Mouse (Mus musculus): ENCODE data around the gene Frmd5. TPM values are rescaled to one million over a fixed set of nuclear protein-coding genes. Genes with fewer than 3 reads are reported as not detected.
A peak's percentile ranks its signal among the peaks of the same experiment; 100 is the strongest.

Frmd5 gene
- polyA plus RNA-seq, 1 experiment: 1.4 TPM

DNA sequence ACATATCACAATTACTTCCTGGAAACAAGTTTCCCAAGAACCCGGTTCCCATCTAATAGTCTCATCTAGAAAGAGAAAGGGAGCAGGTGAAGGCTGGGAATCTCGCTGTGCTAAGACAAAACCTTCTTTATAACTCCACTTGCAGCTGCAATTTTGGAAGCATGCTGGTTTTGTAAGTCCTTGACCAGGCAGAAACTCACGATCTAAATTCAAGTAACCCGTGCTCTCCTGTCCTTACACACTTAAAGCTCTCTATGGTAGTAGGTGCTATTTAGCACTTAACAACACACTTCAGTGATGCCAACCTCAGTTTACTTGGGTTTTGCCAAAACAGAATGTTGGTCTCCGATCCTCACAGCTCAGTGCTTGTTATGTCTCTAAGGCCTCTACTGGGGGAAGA, 99.4 kb downstream of the Frmd5 start:
- WGBS: 71% methylated on average over 5 of the region's 5 CpGs
- Histone ChIP-seq H3K4me3 (ENCODE audit: low read depth, low read length) (no peak overlapping the region), H3K4me1 (ENCODE audit: control insufficient read depth, insufficient read depth, insufficient read length, low read length) (no peaks in the 10 kb centered on the region), H3K27me3 (ENCODE audit: control insufficient read depth, insufficient read depth, low read length) (no peaks in the 10 kb centered on the region), H3K36me3 (ENCODE audit: control insufficient read depth, insufficient read depth, low read length) (no peaks in the 10 kb centered on the region), H3K27ac (ENCODE audit: insufficient read depth, low read depth, low read length) (no peak overlapping the region)
- TF ChIP-seq POLR2A (IDR thresholded peaks at IDR 0.05; ENCODE audit: low read depth, low read length): no peak
- no peak for TF ChIP-seq CTCF (IDR thresholded peaks at IDR 0.05; ENCODE audit: extremely low read depth, insufficient read length, insufficient replicate concordance, low read depth, low read length)

GRCm38 (mm10) chr2:121705756-121706155, 101.1 kb downstream of the Frmd5 start:
- Histone ChIP-seq H3K36me3 (ENCODE audit: control insufficient read depth, insufficient read depth, low read length) (no peaks in the 10 kb centered on the region), H3K4me3 (ENCODE audit: low read depth, low read length) (no peak overlapping the region), H3K27ac (ENCODE audit: insufficient read depth, low read depth, low read length) (no peak overlapping the region), H3K4me1 (ENCODE audit: control insufficient read depth, insufficient read depth, insufficient read length, low read length) (no peaks in the 10 kb centered on the region), H3K27me3 (ENCODE audit: control insufficient read depth, insufficient read depth, low read length) (no peaks in the 10 kb centered on the region)
- WGBS: 73% methylated on average over 2 of the region's 2 CpGs
- TF ChIP-seq POLR2A (IDR thresholded peaks at IDR 0.05; ENCODE audit: low read depth, low read length): no peak
- no peak for TF ChIP-seq CTCF (IDR thresholded peaks at IDR 0.05; ENCODE audit: extremely low read depth, insufficient read length, insufficient replicate concordance, low read depth, low read length)

GRCm38 (mm10) chr2:121699331-121699730, 107.6 kb downstream of the Frmd5 start:
- H3K27ac ChIP-seq (ENCODE audit: insufficient read depth, low read depth, low read length): no peak overlapping the region
- H3K36me3 ChIP-seq (ENCODE audit: control insufficient read depth, insufficient read depth, low read length): no peaks in the 10 kb centered on the region
- WGBS: 68% methylated on average over 6 of the region's 6 CpGs
- no peaks in the 10 kb centered on the region for H3K4me1 ChIP-seq (ENCODE audit: control insufficient read depth, insufficient read depth, insufficient read length, low read length)
- TF ChIP-seq POLR2A (IDR thresholded peaks at IDR 0.05; ENCODE audit: low read depth, low read length) (no peak), CTCF (IDR thresholded peaks at IDR 0.05; ENCODE audit: extremely low read depth, insufficient read length, insufficient replicate concordance, low read depth, low read length) (no peak)
- H3K27me3 ChIP-seq (ENCODE audit: control insufficient read depth, insufficient read depth, low read length): no peaks in the 10 kb centered on the region
- H3K4me3 ChIP-seq (ENCODE audit: low read depth, low read length): no peak overlapping the region

DNA sequence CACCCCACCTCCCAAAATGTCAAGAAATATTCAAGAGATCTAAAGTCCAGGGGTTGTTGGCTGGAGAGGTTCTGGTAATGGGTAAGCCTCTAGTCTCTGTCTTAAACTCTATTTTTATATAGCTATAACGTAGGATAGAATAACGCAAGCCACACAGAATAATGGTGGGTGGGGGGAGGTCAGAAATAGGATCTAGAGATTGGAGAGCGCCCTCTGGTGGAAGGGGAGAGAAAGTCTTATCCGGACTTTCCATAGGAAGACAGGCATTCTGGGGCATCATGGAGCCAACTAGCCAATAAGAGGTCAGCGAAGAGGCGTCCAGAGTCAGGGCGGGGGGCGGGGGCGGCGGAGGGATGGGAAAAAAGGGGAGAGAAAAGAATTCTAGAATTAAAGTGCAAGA, 111.5 kb downstream of the Frmd5 start:
- H3K4me3 ChIP-seq (ENCODE audit: low read depth, low read length): no peak overlapping the region
- WGBS: 69% methylated on average over 10 of the region's 10 CpGs
- no peak overlapping the region for H3K27ac ChIP-seq (ENCODE audit: insufficient read depth, low read depth, low read length)
- no peaks in the 10 kb centered on the region for H3K36me3 ChIP-seq (ENCODE audit: control insufficient read depth, insufficient read depth, low read length)
- H3K4me1 ChIP-seq (ENCODE audit: control insufficient read depth, insufficient read depth, insufficient read length, low read length): no peaks in the 10 kb centered on the region
- TF ChIP-seq CTCF (IDR thresholded peaks at IDR 0.05; ENCODE audit: extremely low read depth, insufficient read length, insufficient replicate concordance, low read depth, low read length) (peak; percentile 24; the same call in 1 of the 2 replicates), POLR2A (IDR thresholded peaks at IDR 0.05; ENCODE audit: low read depth, low read length) (no peak)
- H3K27me3 ChIP-seq (ENCODE audit: control insufficient read depth, insufficient read depth, low read length): no peaks in the 10 kb centered on the region

- TF ChIP-seq POLR2A (IDR thresholded peaks at IDR 0.05; ENCODE audit: low read depth, low read length) (no peak), CTCF (IDR thresholded peaks at IDR 0.05; ENCODE audit: extremely low read depth, insufficient read length, insufficient replicate concordance, low read depth, low read length) (no peak)
- H3K36me3 ChIP-seq (ENCODE audit: control insufficient read depth, insufficient read depth, low read length): no peaks in the 10 kb centered on the region
- H3K4me3 ChIP-seq (ENCODE audit: low read depth, low read length): no peak overlapping the region
- no peaks in the 10 kb centered on the region for H3K27me3 ChIP-seq (ENCODE audit: control insufficient read depth, insufficient read depth, low read length)
- H3K4me1 ChIP-seq (ENCODE audit: control insufficient read depth, insufficient read depth, insufficient read length, low read length): no peaks in the 10 kb centered on the region
- no peak overlapping the region for H3K27ac ChIP-seq (ENCODE audit: insufficient read depth, low read depth, low read length)
- WGBS: 65% methylated on average over 2 of the region's 2 CpGs
Measured at GRCm38 (mm10) chr2:121688107-121688506, 118.8 kb downstream of the Frmd5 start.

GRCm38 (mm10) chr2:121683606-121684005, 123.3 kb downstream of the Frmd5 start:
- no peaks in the 10 kb centered on the region for H3K4me1 ChIP-seq (ENCODE audit: control insufficient read depth, insufficient read depth, insufficient read length, low read length)
- TF ChIP-seq CTCF (IDR thresholded peaks at IDR 0.05; ENCODE audit: extremely low read depth, insufficient read length, insufficient replicate concordance, low read depth, low read length): no peak
- TF ChIP-seq POLR2A (IDR thresholded peaks at IDR 0.05; ENCODE audit: low read depth, low read length): no peak
- 87% methylated on average over 8 of the region's 8 CpGs for WGBS
- H3K4me3 ChIP-seq (ENCODE audit: low read depth, low read length): no peak overlapping the region
- no peak overlapping the region for H3K27ac ChIP-seq (ENCODE audit: insufficient read depth, low read depth, low read length)
- H3K27me3 ChIP-seq (ENCODE audit: control insufficient read depth, insufficient read depth, low read length): no peaks in the 10 kb centered on the region
- H3K36me3 ChIP-seq (ENCODE audit: control insufficient read depth, insufficient read depth, low read length): no peaks in the 10 kb centered on the region

DNA sequence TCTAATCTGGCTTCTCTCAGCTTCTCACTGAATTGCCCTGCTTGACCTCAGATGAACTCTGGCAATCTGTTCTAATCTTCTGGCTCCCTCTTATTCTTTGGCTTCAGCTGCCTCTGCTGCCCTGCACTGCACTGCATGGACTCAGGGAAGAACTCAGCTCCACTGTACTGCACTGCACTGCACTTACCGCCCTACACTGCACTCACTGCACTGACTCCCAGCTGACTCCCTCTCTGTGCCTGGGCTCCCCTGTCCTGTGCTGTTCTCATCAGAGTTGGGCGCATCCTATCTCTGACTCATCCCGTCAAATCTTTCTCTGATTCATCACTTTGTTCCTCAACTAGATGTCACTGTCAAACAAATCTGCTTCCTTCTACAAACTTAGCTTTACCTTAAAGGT, 124.5 kb downstream of the Frmd5 start:
- H3K36me3 ChIP-seq (ENCODE audit: control insufficient read depth, insufficient read depth, low read length): no peaks in the 10 kb centered on the region
- H3K4me1 ChIP-seq (ENCODE audit: control insufficient read depth, insufficient read depth, insufficient read length, low read length): no peaks in the 10 kb centered on the region
- WGBS: 89% methylated on average over 3 of the region's 3 CpGs
- no peaks in the 10 kb centered on the region for H3K27me3 ChIP-seq (ENCODE audit: control insufficient read depth, insufficient read depth, low read length)
- H3K4me3 ChIP-seq (ENCODE audit: low read depth, low read length): no peak overlapping the region
- TF ChIP-seq CTCF (IDR thresholded peaks at IDR 0.05; ENCODE audit: extremely low read depth, insufficient read length, insufficient replicate concordance, low read depth, low read length) (no peak), POLR2A (IDR thresholded peaks at IDR 0.05; ENCODE audit: low read depth, low read length) (no peak)
- no peak overlapping the region for H3K27ac ChIP-seq (ENCODE audit: insufficient read depth, low read depth, low read length)

GRCm38 (mm10) chr2:121679711-121680110, 127.2 kb downstream of the Frmd5 start:
- WGBS: 66% methylated on average over 7 of the region's 7 CpGs
- no peaks in the 10 kb centered on the region for H3K36me3 ChIP-seq (ENCODE audit: control insufficient read depth, insufficient read depth, low read length)

More at GRCm38 (mm10) chr2:121679711-121680110, 127.2 kb downstream of the Frmd5 start:
- TF ChIP-seq POLR2A (IDR thresholded peaks at IDR 0.05; ENCODE audit: low read depth, low read length): no peak
- Histone ChIP-seq H3K27me3 (ENCODE audit: control insufficient read depth, insufficient read depth, low read length) (no peaks in the 10 kb centered on the region), H3K4me1 (ENCODE audit: control insufficient read depth, insufficient read depth, insufficient read length, low read length) (no peaks in the 10 kb centered on the region), H3K27ac (ENCODE audit: insufficient read depth, low read depth, low read length) (no peak overlapping the region), H3K4me3 (ENCODE audit: low read depth, low read length) (no peak overlapping the region)
